Mouse (Mus musculus) liver, postnatal 0 days (tissue): ENCODE measurements around the gene Gm4553.
"Not testable (repeated sequence)": the region's sequence is repeated elsewhere in the genome, so short reads cannot be mapped to it uniquely, and the experiment has no call there.

Source experiments
- CTCF ChIP-seq: sonication (generic); IDR thresholded peaks from 2 replicates; pipeline ENCODE4 v1.5.1; 2016; ENCODE audit warnings: antibody characterized with exemption, low read depth
- EP300 ChIP-seq: IDR thresholded peaks from 2 replicates; pipeline ENCODE4 v1.6.1; 2016; ENCODE audit warnings: antibody characterized with exemption, low read depth, mild to moderate bottlenecking

GRCm38 (mm10) chr7:142135934-142136333, 29.6 kb downstream of the Gm4553 start, which contains the start of gene Gm39115:
- not testable (repeated sequence) for TF ChIP-seq CTCF, EP300
